Mouse (Mus musculus) MEL (cell line): ENCODE results near the gene Tomm34. TPM values are rescaled to one million over a fixed set of nuclear protein-coding genes. Genes with fewer than 3 reads are reported as not detected.
A peak's percentile ranks its signal among the peaks of the same experiment; 100 is the strongest.

Experiments
- DNase-seq: peaks from one replicate; pipeline ENCODE4 v3.0.0; 2011; ENCODE audit warnings: low read depth, low spot score
- H3K27ac ChIP-seq: 2 replicates; pipeline ENCODE4 v1.5.1; 2012; ENCODE audit warnings: low read depth, mild to moderate bottlenecking, control low read depth, low read length, moderate library complexity; ENCODE audit not compliant: control insufficient read depth
- H3K27me3 ChIP-seq, 2 experiments: fragments of 150-350 bp in 1 of 2; sonication (generic) in 1 of 2; 2 replicates each; pipeline ENCODE4 v1.6.1; 2012; ENCODE audit warnings: low read length in 2 of 2, mild to moderate bottlenecking in 2 of 2, improper control_type of control experiment in 1 of 2, moderate library complexity in 1 of 2; ENCODE audit not compliant: insufficient read depth in 2 of 2, control insufficient read depth in 1 of 2
- H3K36me3 ChIP-seq, 2 experiments: 2 replicates each; pipeline ENCODE4 v1.6.1; 2012 to 2014; ENCODE audit warnings: low read length in 2 of 2, improper control_type of control experiment in 1 of 2, inconsistent platforms in 1 of 2, mild to moderate bottlenecking in 1 of 2; ENCODE audit not compliant: insufficient read depth in 2 of 2, control insufficient read depth in 1 of 2
- H3K4me1 ChIP-seq, 2 experiments: fragments of 150-350 bp in 1 of 2; sonication (generic) in 1 of 2; 2 replicates each; pipeline ENCODE4 v1.6.1; 2012; ENCODE audit warnings: low read length in 2 of 2, improper control_type of control experiment in 1 of 2, mild to moderate bottlenecking in 1 of 2; ENCODE audit not compliant: insufficient read depth in 2 of 2, control insufficient read depth in 1 of 2
- H3K4me3 ChIP-seq, 2 experiments: fragments of 150-350 bp in 1 of 2; sonication (generic) in 1 of 2; 2 replicates each; pipeline ENCODE4 v1.5.1; 2012; ENCODE audit warnings: low read depth in 2 of 2, low read length in 2 of 2, mild to moderate bottlenecking in 2 of 2, moderate library complexity in 2 of 2, control low read depth in 1 of 2, improper control_type of control experiment in 1 of 2; ENCODE audit not compliant: control insufficient read depth in 1 of 2, insufficient read depth in 1 of 2
- H3K79me2 ChIP-seq: 2 replicates; pipeline ENCODE4 v1.6.1; 2012; ENCODE audit warnings: mild to moderate bottlenecking, low read length, moderate library complexity; ENCODE audit not compliant: control insufficient read depth, poor library complexity, insufficient read depth
- H3K9ac ChIP-seq: 2 replicates; pipeline ENCODE4 v1.6.1; 2012; ENCODE audit warnings: low read depth, mild to moderate bottlenecking, control low read depth, low read length, moderate library complexity; ENCODE audit not compliant: control insufficient read depth, poor library complexity, severe bottlenecking
- H3K9me3 ChIP-seq: fragments of 150-350 bp; sonication (generic); replicated peaks from 2 replicates; pipeline ENCODE4 v1.6.1; 2012; ENCODE audit warnings: mild to moderate bottlenecking, low read length, improper control_type of control experiment, moderate library complexity; ENCODE audit not compliant: insufficient read depth
- CHD2 ChIP-seq: IDR thresholded peaks from 2 replicates; pipeline ENCODE4 v1.6.1; 2011; ENCODE audit warnings: low read length, improper control_type of control experiment
- EP300 ChIP-seq, 2 experiments: IDR thresholded peaks; 2 replicates each; pipeline ENCODE4 v1.6.1; 2011; ENCODE audit warnings: improper control_type of control experiment in 2 of 2, low read length in 2 of 2, low read depth in 1 of 2, mild to moderate bottlenecking in 1 of 2
- ETS1 ChIP-seq: IDR thresholded peaks from 2 replicates; pipeline ENCODE4 v1.6.1; 2012; ENCODE audit warnings: low read depth, mild to moderate bottlenecking, inconsistent platforms, low read length, improper control_type of control experiment, moderate library complexity
- JUND ChIP-seq: IDR thresholded peaks from 2 replicates; pipeline ENCODE4 v1.6.1; 2011; ENCODE audit warnings: low read depth, mild to moderate bottlenecking, improper control_type of control experiment, low read length
- KAT2A ChIP-seq: conservative IDR thresholded peaks from 2 replicates; pipeline ENCODE4 v1.6.1; 2012; ENCODE audit warnings: low read depth, low read length, improper control_type of control experiment, inconsistent platforms
- MAFK ChIP-seq: IDR thresholded peaks from 2 replicates; pipeline ENCODE4 v1.6.1; 2011; ENCODE audit warnings: low read depth, mild to moderate bottlenecking, low read length, improper control_type of control experiment, borderline replicate concordance
- MAZ ChIP-seq: IDR thresholded peaks from 2 replicates; pipeline ENCODE4 v1.6.1; 2012; ENCODE audit warnings: low read depth, mild to moderate bottlenecking, inconsistent platforms, low read length, improper control_type of control experiment
- MXI1 ChIP-seq: IDR thresholded peaks from 2 replicates; pipeline ENCODE4 v1.6.1; 2011; ENCODE audit warnings: mild to moderate bottlenecking, low read depth, low read length, improper control_type of control experiment
- MYC ChIP-seq: IDR thresholded peaks from 2 replicates; pipeline ENCODE4 v1.6.1; 2011; ENCODE audit warnings: low read depth, mild to moderate bottlenecking, low read length, improper control_type of control experiment, moderate library complexity
- NELFE ChIP-seq: IDR thresholded peaks from 2 replicates; pipeline ENCODE4 v1.6.1; 2011; ENCODE audit warnings: low read depth, low read length, improper control_type of control experiment
- NRF1 ChIP-seq: IDR thresholded peaks from 2 replicates; pipeline ENCODE4 v1.6.1; 2014; ENCODE audit warnings: low read depth, mild to moderate bottlenecking, inconsistent platforms, low read length, improper control_type of control experiment, moderate library complexity; ENCODE audit not compliant: poor library complexity, insufficient read depth, severe bottlenecking
- POLR2AphosphoS2 ChIP-seq: IDR thresholded peaks from 2 replicates; pipeline ENCODE4 v1.6.1; 2011; ENCODE audit warnings: low read length, improper control_type of control experiment
- RCOR1 ChIP-seq: IDR thresholded peaks from 2 replicates; pipeline ENCODE4 v1.6.1; 2012; ENCODE audit warnings: low read depth, mild to moderate bottlenecking, inconsistent platforms, low read length, improper control_type of control experiment
- SIN3A ChIP-seq: IDR thresholded peaks from 2 replicates; pipeline ENCODE4 v1.6.1; 2012; ENCODE audit warnings: low read length, improper control_type of control experiment, inconsistent platforms
- SMC3 ChIP-seq: IDR thresholded peaks from 2 replicates; pipeline ENCODE4 v1.6.1; 2011; ENCODE audit warnings: low read depth, low read length, improper control_type of control experiment
- USF1 ChIP-seq: IDR thresholded peaks from 2 replicates; pipeline ENCODE4 v1.6.1; 2014; ENCODE audit warnings: low read depth, mild to moderate bottlenecking, inconsistent platforms, low read length, improper control_type of control experiment, moderate library complexity
- USF2 ChIP-seq, 2 experiments: IDR thresholded peaks; 2 replicates each; pipeline ENCODE4 v1.6.1; 2011 to 2012; ENCODE audit warnings: improper control_type of control experiment in 2 of 2, low read length in 2 of 2, borderline replicate concordance in 1 of 2, inconsistent platforms in 1 of 2, low read depth in 1 of 2, mild to moderate bottlenecking in 1 of 2; ENCODE audit not compliant: insufficient read depth in 1 of 2
- ZC3H11A ChIP-seq: IDR thresholded peaks from 2 replicates; pipeline ENCODE4 v1.6.1; 2012; ENCODE audit warnings: low read depth, mild to moderate bottlenecking, inconsistent platforms, low read length, improper control_type of control experiment
- ZKSCAN1 ChIP-seq: IDR thresholded peaks from 2 replicates; pipeline ENCODE4 v1.6.1; 2012; ENCODE audit warnings: low read depth, mild to moderate bottlenecking, inconsistent platforms, low read length, improper control_type of control experiment, moderate library complexity
- polyA plus RNA-seq, 2 experiments: library from polyadenylated mRNA; stranded (reverse) in 1 of 2; unstranded in 1 of 2; fragments of >175 nt in 1 of 2; fragments of >200 nt in 1 of 2; gene quantifications; 2 replicates each; pipeline versions ENCODE4 v1.2.1 to v1.2.4; 2012; ENCODE audit warnings: low replicate concordance in 2 of 2, low read depth in 1 of 2; ENCODE audit not compliant: insufficient read length in 2 of 2, insufficient read depth in 1 of 2, missing spikeins in 1 of 2
- total RNA-seq: library from RNA; depleted of rRNA; stranded (reverse); fragments of 300-350 nt; gene quantifications from 2 replicates; pipeline ENCODE4 v1.2.3, GENCODE M21; 2012

Tomm34 gene
- total and polyA plus RNA-seq, 3 experiments = 38.9 to 48.7 TPM; not detected in 1

GRCm38 (mm10) chr2:164054671-164055070, 16.3 kb downstream of the Tomm34 start (continued):
- TF ChIP-seq MAZ = no peak

- Histone ChIP-seq H3K9me3 (no peaks in the 10 kb centered on the region), H3K27me3 (no peaks in the 10 kb centered on the region), H3K36me3 (peaks cover 0 to 10% of the 10 kb centered on the region in 2 experiments; a peak in 2 of 4 replicates), H3K4me3 (no peak overlapping the region), H3K79me2 (no peaks in the 10 kb centered on the region), H3K27ac (no peak overlapping the region)
- TF ChIP-seq JUND (no peak), MXI1 (no peak), KAT2A (no peak), USF2 (IDR thresholded peaks at IDR 0.05; ENCODE audit: borderline replicate concordance in 1 of 2, insufficient read depth in 1 of 2, low read depth in 1 of 2, low read length in 2 of 2) (no peak), MAFK (no peak), POLR2AphosphoS2 (no peak), NRF1 (no peak), ZC3H11A (no peak), MYC (no peak), SMC3 (no peak), SIN3A (no peak), ETS1 (no peak), USF1 (no peak), ZKSCAN1 (no peak), NELFE (no peak), CHD2 (no peak)
- TF ChIP-seq, all 39 proteins: peak for 0
- H3K4me1 ChIP-seq = no peaks in the 10 kb centered on the region
- H3K9ac ChIP-seq = no peak overlapping the region
- no peak for DNase-seq
Observed at GRCm38 (mm10) chr2:164053767-164054166, 17.2 kb downstream of the Tomm34 start.

- Histone ChIP-seq H3K27me3 (no peaks in the 10 kb centered on the region), H3K27ac (no peak overlapping the region), H3K4me3 (peak overlapping the region; percentile 46 to 86), H3K9ac (no peak overlapping the region), H3K36me3 (no peaks in the 10 kb centered on the region; a peak in 2 of 4 replicates), H3K9me3 (no peaks in the 10 kb centered on the region), H3K4me1 (no peaks in the 10 kb centered on the region), H3K79me2 (no peaks in the 10 kb centered on the region)
- peak; percentile 76 for DNase-seq
- TF ChIP-seq EP300 (IDR thresholded peaks at IDR 0.05; ENCODE audit: low read depth in 1 of 2, low read length in 2 of 2) (no peak), RCOR1 (no peak), MAZ (peak; percentile 43; the same call in 1 of the 2 replicates)
Observed at GRCm38 (mm10) chr2:164047197-164047690, 23.7 kb downstream of the Tomm34 start.
